ENCODE assay signal across 8 mouse cellular contexts in genomic region chr11:106999949-107000513, GRCm38 (mm10). TPM values are rescaled to one million over a fixed set of nuclear protein-coding genes. Genes with fewer than 3 reads are reported as not detected.
A peak's percentile ranks its signal among the peaks of the same experiment; 100 is the strongest.
DNase-seq lines count a peak whose midpoint lies in the region; ATAC-seq and TF ChIP-seq lines count a peak whose summit lies in the region.

No protein-coding gene starts in this region.

- H3K27me3 ChIP-seq in kidney, adult 2 months (replicated peaks; ENCODE audit: control insufficient read depth, insufficient read depth, low read length) = no peaks in the 10 kb centered on the region
- no peaks in the 10 kb centered on the region for H3K27me3 ChIP-seq in hindbrain, postnatal 0 days (ENCODE audit: insufficient read depth, low read length)
- H3K27me3 ChIP-seq in midbrain, embryonic 16.5 days (ENCODE audit: control insufficient read depth, insufficient read depth, low read depth, low read length) = no peaks in the 10 kb centered on the region

- peak overlapping the region; percentile 48 for H3K4me2 ChIP-seq in hindbrain, postnatal 0 days (ENCODE audit: low read depth, low read length)
- H3K4me2 ChIP-seq in midbrain, embryonic 16.5 days (ENCODE audit: low read length) = peak overlapping the region; percentile 55

- ATAC-seq in hindbrain, postnatal 0 days = no peak
- peak; percentile 15; the same call in 1 of the 2 replicates for ATAC-seq in midbrain, embryonic 16.5 days

- no peak for TF ChIP-seq POLR2A in kidney, adult 2 months (IDR thresholded peaks at IDR 0.05; ENCODE audit: low read depth, low read length)
- TF ChIP-seq POLR2A in cortical plate, adult 2 months (IDR thresholded peaks at IDR 0.05; ENCODE audit: extremely low read depth, insufficient read depth, low read length) = no peak

- TF ChIP-seq CTCF in kidney, adult 2 months (conservative IDR thresholded peaks at IDR 0.05; ENCODE audit: insufficient read depth, insufficient read length, low read depth, low read length) = no peak
- TF ChIP-seq CTCF in cortical plate, adult 2 months (IDR thresholded peaks at IDR 0.05; ENCODE audit: extremely low read depth, insufficient read depth, low read length) = no peak
- no peak for TF ChIP-seq CTCF in hindbrain, postnatal 0 days (IDR thresholded peaks at IDR 0.05; ENCODE audit: low read depth)

- H3K4me3 ChIP-seq in kidney, adult 2 months (ENCODE audit: insufficient read depth, low read depth, low read length) = peak overlapping the region; percentile 42
- peak overlapping the region; percentile 71 for H3K4me3 ChIP-seq in cortical plate, adult 2 months (ENCODE audit: insufficient read depth, low read length)
- H3K4me3 ChIP-seq in hindbrain, postnatal 0 days (ENCODE audit: low read length) = peak overlapping the region; percentile 91; the same call in 1 of the 2 replicates
- H3K4me3 ChIP-seq in midbrain, embryonic 16.5 days (ENCODE audit: low read depth, low read length) = peak overlapping the region; percentile 33

- peaks cover 11% of the 10 kb centered on the region; the same call in 1 of the 2 replicates for H3K4me1 ChIP-seq in kidney, adult 2 months (ENCODE audit: control insufficient read depth, insufficient read depth, low read length)
- H3K4me1 ChIP-seq in cortical plate, adult 2 months (ENCODE audit: control insufficient read depth, insufficient read depth, low read length) = 0 out of 2 replicates have a peak, but pooled peaks cover 1% of the 10 kb centered on the region
- H3K4me1 ChIP-seq in hindbrain, postnatal 0 days (ENCODE audit: insufficient read depth, low read length) = no peaks in the 10 kb centered on the region
- H3K4me1 ChIP-seq in midbrain, embryonic 16.5 days (ENCODE audit: control insufficient read depth, insufficient read depth, low read length) = peaks cover 12% of the 10 kb centered on the region

- H3K9me3 ChIP-seq in hindbrain, postnatal 0 days (ENCODE audit: low read length) = no peaks in the 10 kb centered on the region
- H3K9me3 ChIP-seq in midbrain, embryonic 16.5 days (replicated peaks; ENCODE audit: control insufficient read depth, low read length, poor library complexity, severe bottlenecking) = no peaks in the 10 kb centered on the region

- WGBS in kidney, adult 2 months = 87% methylated on average over 9 of the region's 9 CpGs
- WGBS in hindbrain, postnatal 0 days = 83% methylated on average over 9 of the region's 9 CpGs
- WGBS in midbrain, embryonic 16.5 days = 82% methylated on average over 9 of the region's 9 CpGs

- H3K9ac ChIP-seq in hindbrain, postnatal 0 days (replicated peaks; ENCODE audit: low read length) = peak overlapping the region; percentile 41; the same call in 1 of the 2 replicates
- peak overlapping the region; percentile 67 for H3K9ac ChIP-seq in midbrain, embryonic 16.5 days (ENCODE audit: low read depth, low read length)

- peak overlapping the region; percentile 95; the same call in 1 of the 2 replicates for H3K27ac ChIP-seq in kidney, adult 2 months (ENCODE audit: insufficient read depth, low read depth, low read length)
- peak overlapping the region; percentile 79; the same call in 1 of the 2 replicates for H3K27ac ChIP-seq in cortical plate, adult 2 months (ENCODE audit: insufficient read depth, low read length)
- peak overlapping the region; percentile 76 for H3K27ac ChIP-seq in hindbrain, postnatal 0 days
- peak overlapping the region; percentile 81 for H3K27ac ChIP-seq in midbrain, embryonic 16.5 days (ENCODE audit: low read length)

- no peak for DNase-seq in kidney, adult 2 months
- no peak for DNase-seq in kidney, postnatal 25 days
- no peak for DNase-seq in hindbrain, postnatal 0 days (ENCODE audit: low spot score)
- no peak for DNase-seq in layer of hippocampus, adult 11-12 months (ENCODE audit: low spot score)
- no peak for DNase-seq in ovary, postnatal 36 days (ENCODE audit: low spot score)
- DNase-seq in thymus, postnatal 14 days = no peak

- peaks cover 4% of the 10 kb centered on the region; the same call in 1 of the 2 replicates for H3K36me3 ChIP-seq in kidney, adult 2 months (ENCODE audit: control insufficient read depth, insufficient read depth, low read length)
- peaks cover 10% of the 10 kb centered on the region; the same call in 1 of the 2 replicates for H3K36me3 ChIP-seq in hindbrain, postnatal 0 days (ENCODE audit: insufficient read depth, low read length)
- H3K36me3 ChIP-seq in midbrain, embryonic 16.5 days (ENCODE audit: control insufficient read depth, insufficient read depth, low read length) = peaks cover 9% of the 10 kb centered on the region; the same call in 1 of the 2 replicates

RNA-seq across cellular contexts. Expression of gene Kpna2, which starts 0.7 kb away (rescaled TPM):
- 11.9 and 14.1 TPM in 2 replicates for polyA plus RNA-seq in kidney, adult 2 months (2012; rRNA removed)
- 30.6 and 32.4 TPM in 2 replicates for polyA plus RNA-seq in cortical plate, adult 2 months (2012; rRNA removed)
- 85.8 and 94.4 TPM in 2 replicates for total RNA-seq in hindbrain, postnatal 0 days (2014; rRNA removed)
- polyA plus RNA-seq in hindbrain, postnatal 0 days (2015; fragmentation: Nextera tagmentation; extraction: Ambion mirVana) = 106 and 111 TPM in 2 replicates
- 137 and 153 TPM in 2 replicates for polyA plus RNA-seq in midbrain, embryonic 16.5 days (2015; fragmentation: Nextera tagmentation; extraction: Ambion mirVana)

RNA-seq across cellular contexts. Expression of gene 1810010H24Rik, which starts 25.4 kb away (rescaled TPM):
- 1.8 and 2.6 TPM in 2 replicates for polyA plus RNA-seq in kidney, adult 2 months (2012; rRNA removed)
- 3.8 and 4.3 TPM in 2 replicates for polyA plus RNA-seq in cortical plate, adult 2 months (2012; rRNA removed)
- total RNA-seq in hindbrain, postnatal 0 days (2014; rRNA removed) = 6.8 and 9.7 TPM in 2 replicates
- 10.6 and 12.0 TPM in 2 replicates for polyA plus RNA-seq in hindbrain, postnatal 0 days (2015; fragmentation: Nextera tagmentation; extraction: Ambion mirVana)
- polyA plus RNA-seq in midbrain, embryonic 16.5 days (2015; fragmentation: Nextera tagmentation; extraction: Ambion mirVana) = 5.8 and 6.8 TPM in 2 replicates

Comparison
In these comparisons a context has a peak if more than half of its experiments do, and no peak if none do; other contexts are left out.
1. H3K4me3 ChIP-seq: peak in every context shown above with its lines; median percentile 91 in hindbrain, postnatal 0 days; 71 in cortical plate, adult 2 months; 42 in kidney, adult 2 months; 33 in midbrain, embryonic 16.5 days.